Mouse (Mus musculus) lung, embryonic 14.5 days (tissue): Measurements from ENCODE around the gene Ccdc88b. TPM values are rescaled to one million over a fixed set of nuclear protein-coding genes. Genes with fewer than 3 reads are reported as not detected.

Experiments used
- ATAC-seq: fragments of 200-750 bp; cut with Nextera tagmentation; 2 replicates; pipeline ENCODE4 v1.8.0; 2017; ENCODE audit warnings: mild to moderate bottlenecking, moderate TSS enrichment, moderate library complexity; ENCODE audit not compliant: insufficient read depth
- DNase-seq: peaks from one replicate; pipeline ENCODE4 v3.0.0-alpha.2; 2015
- H3K27ac ChIP-seq: fragments of 300-500 bp; sonication (generic); 2 replicates; pipeline ENCODE4 v1.5.1; 2014; ENCODE audit warnings: low read depth, mild to moderate bottlenecking, moderate library complexity
- H3K27me3 ChIP-seq: fragments of 300-500 bp; sonication (generic); 2 replicates; pipeline ENCODE4 v1.6.1; 2014; ENCODE audit warnings: low read length, control low read depth; ENCODE audit not compliant: insufficient read depth
- H3K36me3 ChIP-seq: fragments of 300-500 bp; sonication (generic); 2 replicates; pipeline ENCODE4 v1.6.1; 2014; ENCODE audit warnings: control low read depth; ENCODE audit not compliant: insufficient read depth
- H3K4me1 ChIP-seq: fragments of 300-500 bp; sonication (generic); 2 replicates; pipeline ENCODE4 v1.6.1; 2014; ENCODE audit warnings: antibody characterized with exemption, control low read depth; ENCODE audit not compliant: insufficient read depth
- H3K4me2 ChIP-seq: fragments of 300-500 bp; sonication (generic); 2 replicates; pipeline ENCODE4 v1.6.1; 2014; ENCODE audit warnings: mild to moderate bottlenecking
- H3K4me3 ChIP-seq: fragments of 300-500 bp; sonication (generic); 2 replicates; pipeline ENCODE4 v1.5.1; 2014; ENCODE audit warnings: low read depth, low read length
- H3K9ac ChIP-seq: fragments of 300-500 bp; sonication (generic); 2 replicates; pipeline ENCODE4 v1.6.1; 2014
- H3K9me3 ChIP-seq: fragments of 300-500 bp; sonication (generic); 2 replicates; pipeline ENCODE4 v1.6.1; 2016; ENCODE audit warnings: low read depth, low read length, control low read depth
- CTCF ChIP-seq: IDR thresholded peaks from 2 replicates; pipeline ENCODE4 v1.5.1; 2016; ENCODE audit warnings: antibody characterized with exemption, low read depth
- WGBS: fragments of 180-500 bp; shearing (Covaris S2); extraction: QIAGEN DNeasy Blood & Tissue Kit; methylation state at CpG from one replicate; pipeline ENCODE4 v1.1.7; 2014; 5-methylcytosine and 5-hydroxymethylcytosine counted together
- polyA plus RNA-seq: library from polyadenylated mRNA; unstranded; fragments of >200 nt; fragmentation: Nextera tagmentation; extraction: Ambion mirVana; gene quantifications from 2 replicates; pipeline ENCODE4 v1.2.1, GENCODE M21; 2014

Ccdc88b gene
- polyA plus RNA-seq, 1 experiment from 2014 or later, result 1.5 TPM

DNA sequence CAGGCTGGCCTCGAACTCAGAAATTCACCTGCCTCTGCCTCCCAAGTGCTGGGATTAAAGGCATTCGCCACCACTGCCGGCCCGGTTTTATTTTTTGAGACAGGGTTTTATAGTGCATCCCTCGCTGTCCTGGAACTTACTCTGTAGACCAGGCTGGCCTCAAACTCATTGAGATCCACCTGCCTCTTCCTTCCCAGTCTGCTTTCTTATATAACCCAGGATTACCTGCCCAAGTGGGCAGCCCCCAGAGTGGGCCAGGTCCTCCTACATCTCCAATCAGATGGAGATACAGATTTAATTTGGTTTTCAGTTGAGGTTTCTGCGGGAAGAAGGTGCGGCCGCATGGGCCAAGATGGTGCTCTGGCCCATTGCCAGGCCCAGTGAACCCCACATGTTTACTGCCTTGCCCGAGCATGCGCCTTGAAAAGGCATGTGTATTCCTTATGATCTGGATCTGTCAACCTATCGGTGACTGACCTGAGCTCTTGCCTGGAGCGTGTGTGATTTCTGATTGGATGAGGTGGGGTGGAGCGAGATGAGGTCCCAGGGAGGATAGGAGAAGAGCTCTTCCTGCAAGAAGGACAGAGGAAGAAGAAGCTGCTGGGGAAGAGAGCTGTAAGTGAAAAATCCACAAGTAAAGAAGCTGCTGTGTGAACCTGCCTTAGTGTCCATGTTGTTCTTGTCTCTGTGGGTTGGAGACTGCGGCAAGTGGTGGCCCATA, 35.9 kb upstream of the Ccdc88b start:
- no peak overlapping the region for H3K4me3 ChIP-seq
- no peaks in the 10 kb centered on the region for H3K27me3 ChIP-seq
- WGBS, result 90% methylated on average over 14 of the region's 14 CpGs
- TF ChIP-seq CTCF, result no peak
- DNase-seq (no peak), ATAC-seq (no peak)
- no peak overlapping the region for H3K9ac ChIP-seq
- no peak overlapping the region for H3K27ac ChIP-seq
- no peak overlapping the region for H3K4me2 ChIP-seq
- no peaks in the 10 kb centered on the region for H3K36me3 ChIP-seq
- no peaks in the 10 kb centered on the region for H3K4me1 ChIP-seq
- no peaks in the 10 kb centered on the region for H3K9me3 ChIP-seq

DNA sequence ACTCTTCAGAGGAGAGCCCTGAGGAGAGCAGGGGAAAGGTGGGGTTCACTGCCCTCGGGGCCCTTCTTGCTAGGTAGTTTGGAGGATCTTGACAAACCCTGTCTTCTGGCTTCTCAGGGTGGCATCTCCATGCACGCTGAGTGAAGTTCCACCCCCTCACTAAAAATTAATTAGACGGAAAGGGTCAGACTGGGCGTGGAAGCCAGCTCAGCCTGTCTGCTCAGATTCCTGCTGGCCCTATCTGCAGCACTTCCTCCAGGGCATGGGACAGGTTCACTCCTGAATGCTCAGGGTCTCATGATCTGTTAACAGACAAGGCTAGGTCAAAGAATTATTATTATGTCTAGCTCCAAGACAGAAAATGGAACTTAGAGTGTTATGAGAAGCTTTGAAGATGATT, 34.5 kb upstream of the Ccdc88b start:
- H3K4me2 ChIP-seq, result no peak overlapping the region
- 55% methylated on average over 4 of the region's 4 CpGs for WGBS
- DNase-seq (no peak), ATAC-seq (no peak)
- H3K27ac ChIP-seq, result no peak overlapping the region
- H3K27me3 ChIP-seq, result no peaks in the 10 kb centered on the region
- H3K9ac ChIP-seq, result no peak overlapping the region
- H3K36me3 ChIP-seq, result no peaks in the 10 kb centered on the region
- no peaks in the 10 kb centered on the region for H3K4me1 ChIP-seq
- TF ChIP-seq CTCF, result no peak
- H3K9me3 ChIP-seq, result no peaks in the 10 kb centered on the region
- no peak overlapping the region for H3K4me3 ChIP-seq

DNA sequence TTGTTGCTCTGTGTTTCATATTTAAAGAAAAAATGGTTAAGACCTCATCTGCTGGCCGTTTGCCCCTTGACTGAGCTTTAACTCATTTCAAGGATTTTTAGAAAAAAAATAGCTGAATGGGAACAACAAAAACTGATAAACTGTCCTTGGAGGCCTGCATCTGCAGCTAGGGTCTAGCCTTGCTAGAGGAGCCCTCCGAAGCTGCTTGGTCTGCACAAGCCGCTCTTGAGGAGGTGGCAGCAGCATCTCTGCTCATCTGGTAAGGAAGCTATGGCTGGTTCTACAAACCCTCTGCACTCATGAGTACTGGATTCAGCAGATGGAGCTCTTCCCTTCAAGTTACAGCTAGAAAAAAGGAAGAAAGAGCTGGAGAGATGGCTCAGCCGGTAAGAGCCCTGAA, 20.0 kb upstream of the Ccdc88b start:
- H3K4me3 ChIP-seq, result no peak overlapping the region
- WGBS, result 78% methylated on average over 4 of the region's 4 CpGs
- no peak for DNase-seq
- H3K27me3 ChIP-seq, result no peaks in the 10 kb centered on the region
- no peak overlapping the region for H3K4me2 ChIP-seq
- H3K36me3 ChIP-seq, result no peaks in the 10 kb centered on the region
- no peak for TF ChIP-seq CTCF
- no peak overlapping the region for H3K27ac ChIP-seq
- H3K9me3 ChIP-seq, result peaks cover 3% of the 10 kb centered on the region; the same call in 1 of the 2 replicates
- no peaks in the 10 kb centered on the region for H3K4me1 ChIP-seq
- no peak overlapping the region for H3K9ac ChIP-seq
- no peak for ATAC-seq

DNA sequence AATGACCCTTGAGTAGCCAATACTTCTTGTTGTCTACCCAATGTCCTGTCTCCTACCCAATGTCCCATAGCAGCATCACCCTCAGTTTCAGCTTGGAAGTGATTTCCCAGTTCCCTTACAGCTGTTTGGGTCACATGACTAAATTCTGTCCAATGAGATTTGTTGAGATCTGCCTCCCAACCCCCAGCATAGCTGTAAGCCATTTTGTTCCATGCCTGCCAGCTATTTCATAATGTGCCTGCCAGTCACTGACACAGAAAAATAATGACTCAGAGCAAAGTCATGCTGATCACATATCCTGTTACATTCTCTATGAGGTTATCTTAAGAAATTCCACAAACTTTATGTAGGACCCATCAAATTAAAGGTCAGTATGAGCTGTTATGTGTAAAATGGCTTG, 18.8 kb upstream of the Ccdc88b start:
- Histone ChIP-seq H3K36me3 (no peaks in the 10 kb centered on the region), H3K27me3 (no peaks in the 10 kb centered on the region), H3K4me3 (no peak overlapping the region), H3K9ac (no peak overlapping the region), H3K27ac (no peak overlapping the region), H3K4me2 (no peak overlapping the region), H3K9me3 (peaks cover 3% of the 10 kb centered on the region; the same call in 1 of the 2 replicates), H3K4me1 (no peaks in the 10 kb centered on the region)
- TF ChIP-seq CTCF, result no peak
- ATAC-seq (no peak), DNase-seq (no peak)

DNA sequence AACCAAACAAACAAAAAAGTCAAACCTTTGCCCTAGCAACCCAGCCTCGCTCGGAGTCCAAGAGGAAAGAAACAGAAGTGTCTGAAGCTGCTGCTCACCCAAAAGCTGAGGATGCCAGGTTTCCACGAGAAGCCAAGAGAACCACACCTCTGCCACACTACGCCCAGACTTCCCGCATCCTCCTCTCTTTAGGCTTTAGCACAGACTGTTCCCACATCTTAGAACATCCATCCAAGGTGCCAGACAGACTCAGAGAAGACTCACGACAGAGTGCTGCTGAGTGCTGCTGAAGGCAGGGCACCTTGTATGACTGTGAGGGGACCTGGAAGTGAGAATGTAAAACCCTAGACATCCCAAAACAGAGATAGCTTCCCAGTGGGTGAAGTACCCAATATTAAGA, 17.8 kb upstream of the Ccdc88b start:
- Histone ChIP-seq H3K4me1 (no peaks in the 10 kb centered on the region), H3K27me3 (no peaks in the 10 kb centered on the region), H3K36me3 (no peaks in the 10 kb centered on the region), H3K4me2 (no peak overlapping the region), H3K9me3 (peaks cover 3% of the 10 kb centered on the region; the same call in 1 of the 2 replicates), H3K9ac (no peak overlapping the region), H3K4me3 (no peak overlapping the region), H3K27ac (no peak overlapping the region)
- ATAC-seq, result no peak
- DNase-seq, result no peak
- WGBS, result 83% methylated on average over 6 of the region's 6 CpGs
- no peak for TF ChIP-seq CTCF

DNA sequence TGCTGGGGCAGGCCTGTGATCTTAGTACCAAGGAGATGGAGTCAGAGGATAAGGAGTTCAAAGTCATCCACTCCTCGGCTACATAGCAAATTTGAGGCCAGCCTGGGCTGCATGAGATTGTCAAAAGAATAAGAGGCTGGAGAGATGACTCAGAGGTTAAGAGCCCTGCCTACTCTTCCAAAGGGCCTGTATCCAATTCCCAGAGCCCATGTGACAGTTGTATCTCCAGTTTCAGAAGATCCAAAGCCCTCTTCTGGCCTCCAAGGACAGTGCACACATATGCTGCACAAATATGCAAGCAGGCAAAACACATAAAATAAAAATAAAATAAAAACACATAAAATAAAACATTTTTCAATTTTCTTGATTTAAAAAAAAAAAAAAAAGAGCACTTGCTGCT, 16.2 kb upstream of the Ccdc88b start:
- DNase-seq (no peak), ATAC-seq (no peak)
- no peak overlapping the region for H3K4me2 ChIP-seq
- no peaks in the 10 kb centered on the region for H3K36me3 ChIP-seq
- 84% methylated on average over 1 of the region's 1 CpGs for WGBS
- TF ChIP-seq CTCF, result no peak
- no peak overlapping the region for H3K27ac ChIP-seq
- H3K9me3 ChIP-seq, result no peaks in the 10 kb centered on the region
- H3K9ac ChIP-seq, result no peak overlapping the region
- H3K4me1 ChIP-seq, result no peaks in the 10 kb centered on the region
- no peaks in the 10 kb centered on the region for H3K27me3 ChIP-seq
- no peak overlapping the region for H3K4me3 ChIP-seq

DNA sequence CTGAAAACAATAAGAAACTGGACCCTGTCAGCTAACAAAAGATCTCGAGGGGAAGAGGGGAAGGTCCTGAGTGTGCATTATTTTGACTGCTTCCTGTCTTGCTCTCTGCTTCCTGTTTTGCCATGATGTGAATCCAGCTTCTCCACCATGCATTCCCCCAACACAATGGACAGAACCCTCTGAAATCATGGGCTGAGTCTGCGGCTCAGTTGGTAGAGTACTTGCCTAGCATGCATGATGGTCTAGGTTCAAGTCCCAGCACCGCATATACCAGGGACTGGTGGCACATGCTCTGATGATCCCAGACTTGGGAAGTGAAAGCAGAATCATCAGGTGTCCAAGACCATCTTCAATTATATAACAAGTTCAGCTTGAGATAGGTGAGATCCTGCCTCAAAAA, 14.7 kb upstream of the Ccdc88b start:
- no peak overlapping the region for H3K4me3 ChIP-seq
- no peaks in the 10 kb centered on the region for H3K9me3 ChIP-seq
- H3K27me3 ChIP-seq, result no peaks in the 10 kb centered on the region
- TF ChIP-seq CTCF, result no peak
- no peak overlapping the region for H3K27ac ChIP-seq
- WGBS, result 73% methylated on average over 3 of the region's 3 CpGs
- H3K4me1 ChIP-seq, result no peaks in the 10 kb centered on the region
- no peak overlapping the region for H3K4me2 ChIP-seq
- H3K36me3 ChIP-seq, result no peaks in the 10 kb centered on the region
- ATAC-seq (no peak), DNase-seq (no peak)
- no peak overlapping the region for H3K9ac ChIP-seq
